Mouse (Mus musculus): ENCODE measurements around the gene Blvrb.

The Blvrb gene

GRCm38 (mm10) chr7:27447419-27448286 is at the start of gene Blvrb, which contains the start of gene Sptbn4:
TSS of gene Blvrb (plus strand) at chr7:27447978.
TSS of gene Sptbn4 (minus strand) at chr7:27447686.
- in situ Hi-C loops (cut with MseI, MboI) = no loop called here

DNA sequence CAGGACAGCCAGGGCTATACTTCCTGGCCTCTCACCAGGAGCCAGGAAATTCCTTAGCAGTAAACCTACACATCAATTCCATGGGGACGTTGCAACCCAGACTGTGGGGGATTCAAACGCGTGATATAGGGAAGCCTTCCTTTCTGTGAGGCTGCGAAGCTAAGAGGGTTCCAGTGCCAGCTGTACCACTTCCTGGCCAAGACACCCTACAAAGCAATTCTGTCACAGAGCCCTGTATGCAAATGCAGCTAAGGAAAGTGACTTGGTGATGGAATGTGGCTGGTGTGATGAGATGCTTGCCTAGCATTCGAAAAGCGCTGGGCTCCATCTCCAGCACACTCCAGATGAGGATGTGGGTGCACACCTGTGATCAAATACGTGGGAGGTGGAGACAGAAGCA is 47.2 kb upstream of the Blvrb start:
- in situ Hi-C loops (cut with MseI, MboI) = no loop called here

DNA sequence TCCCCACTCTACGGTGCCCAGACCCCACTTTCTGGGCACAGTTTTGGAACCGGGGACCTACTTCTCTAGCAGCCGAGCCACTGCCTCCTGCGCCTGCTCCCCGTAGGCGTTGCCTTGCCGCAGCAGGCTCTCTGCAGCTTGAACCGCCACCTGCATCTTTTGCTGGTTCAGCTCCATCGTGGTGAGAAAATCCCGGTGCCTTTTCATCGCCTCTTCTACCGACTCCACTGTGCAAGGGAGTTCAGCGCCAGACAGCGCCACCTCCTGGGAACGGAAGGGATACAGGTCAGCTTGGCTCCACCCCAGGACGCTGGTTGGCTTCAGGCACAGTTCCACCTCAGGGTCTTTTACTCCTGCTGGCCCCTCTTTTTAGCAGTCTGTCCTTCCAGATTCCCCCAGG is 45.1 kb upstream of the Blvrb start:
- in situ Hi-C loops (cut with MseI, MboI) = no loop called here

DNA sequence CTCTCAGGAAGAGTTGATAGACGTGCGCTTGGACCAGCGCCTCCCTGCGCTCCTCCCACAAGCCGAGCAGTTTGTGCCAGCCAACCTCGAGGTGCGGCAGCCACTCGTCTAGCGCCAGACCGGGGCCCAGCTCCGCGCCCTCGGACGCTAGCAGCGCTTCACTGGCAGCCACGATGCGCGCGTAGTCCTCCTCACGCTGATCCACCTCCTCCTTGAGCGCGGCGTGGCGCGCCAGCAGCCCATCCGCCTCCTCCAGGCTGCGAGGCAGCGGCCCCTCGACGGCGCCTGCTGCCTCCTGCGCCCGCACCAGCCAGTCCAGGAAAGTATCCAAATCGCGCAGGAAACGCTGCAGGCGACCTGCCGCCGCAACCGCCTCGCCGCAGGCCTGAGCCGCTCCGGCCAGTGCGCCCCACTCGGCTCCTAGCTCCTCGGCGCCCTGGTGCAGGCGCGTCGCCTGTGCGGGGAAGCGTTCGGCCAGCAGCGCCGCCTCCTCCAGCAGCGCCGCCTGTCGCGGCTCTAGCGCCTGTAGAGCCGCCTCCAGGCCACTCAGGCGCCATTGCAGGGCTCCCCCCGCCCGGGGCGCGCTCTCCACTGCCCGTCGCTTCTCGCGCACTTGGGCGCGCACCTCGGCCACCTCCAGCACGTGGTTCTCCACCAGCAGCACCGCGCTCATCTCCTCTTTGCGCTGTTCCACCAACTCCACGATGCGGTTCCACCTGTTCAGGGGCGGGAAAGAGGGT is 43.4 kb upstream of the Blvrb start:
- in situ Hi-C loops (cut with MseI, MboI) = no loop called here

- in situ Hi-C loops (cut with MseI, MboI) = no loop called here
These were observed 41.3 kb upstream of the Blvrb start for GRCm38 (mm10) chr7:27406481-27406880.

GRCm38 (mm10) chr7:27407816-27408215 is 40.0 kb upstream of the Blvrb start:
- in situ Hi-C loops (cut with MseI, MboI) = no loop called here

GRCm38 (mm10) chr7:27408379-27409176 is 39.2 kb upstream of the Blvrb start:
- in situ Hi-C loops (cut with MseI, MboI) = no loop called here

DNA sequence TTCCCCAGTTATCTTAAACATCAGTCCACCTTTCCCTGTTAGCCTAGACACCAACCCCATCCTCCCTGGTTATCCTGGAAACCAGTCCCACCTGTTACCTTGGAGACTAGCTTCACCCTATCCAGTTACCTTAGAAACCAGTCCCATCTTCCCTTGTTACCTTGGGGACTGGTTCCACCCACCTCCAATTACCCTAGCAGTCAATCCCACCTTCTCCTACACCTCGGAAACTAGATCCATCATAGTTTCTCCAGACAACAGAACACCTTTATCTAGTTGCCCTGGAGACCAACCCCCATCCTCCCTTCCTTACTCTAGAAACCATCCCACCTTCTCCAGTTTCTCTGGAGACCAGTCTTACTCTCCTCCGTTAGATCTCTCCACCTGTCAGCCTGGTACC is 30.6 kb upstream of the Blvrb start:
- in situ Hi-C loops (cut with MseI, MboI) = no loop called here

- in situ Hi-C loops (cut with MseI, MboI) = no loop called here
These were observed 28.7 kb upstream of the Blvrb start for GRCm38 (mm10) chr7:27419101-27419500.

- in situ Hi-C loops (cut with MseI, MboI) = no loop called here
These were observed 24.0 kb upstream of the Blvrb start for GRCm38 (mm10) chr7:27423556-27424326.

- in situ Hi-C loops (cut with MseI, MboI) = no loop called here
These were observed 20.4 kb upstream of the Blvrb start for GRCm38 (mm10) chr7:27427387-27427786.

DNA sequence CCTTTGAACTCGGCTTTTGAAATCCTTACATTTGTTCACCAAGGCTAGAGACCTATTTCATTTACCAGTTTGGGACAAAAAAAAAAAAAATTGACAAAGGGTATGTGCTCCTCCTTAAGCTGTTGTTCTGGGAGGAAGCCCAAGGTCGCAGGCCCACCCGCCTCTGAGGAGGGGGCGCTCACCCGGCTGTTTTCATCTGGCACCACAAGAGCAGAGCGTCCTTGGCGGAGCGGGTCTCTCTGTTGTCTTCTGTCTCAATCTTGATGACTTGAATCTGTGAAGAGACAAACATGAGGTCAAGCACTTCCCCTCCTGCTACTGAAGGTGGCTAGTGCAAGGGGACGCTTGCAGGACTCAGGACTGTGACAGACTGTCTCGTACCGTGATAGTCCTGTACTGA is 19.8 kb upstream of the Blvrb start:
- in situ Hi-C loops (cut with MseI, MboI) = no loop called here

GRCm38 (mm10) chr7:27429135-27429534 is 18.6 kb upstream of the Blvrb start:
- in situ Hi-C loops (cut with MseI, MboI) = no loop called here

DNA sequence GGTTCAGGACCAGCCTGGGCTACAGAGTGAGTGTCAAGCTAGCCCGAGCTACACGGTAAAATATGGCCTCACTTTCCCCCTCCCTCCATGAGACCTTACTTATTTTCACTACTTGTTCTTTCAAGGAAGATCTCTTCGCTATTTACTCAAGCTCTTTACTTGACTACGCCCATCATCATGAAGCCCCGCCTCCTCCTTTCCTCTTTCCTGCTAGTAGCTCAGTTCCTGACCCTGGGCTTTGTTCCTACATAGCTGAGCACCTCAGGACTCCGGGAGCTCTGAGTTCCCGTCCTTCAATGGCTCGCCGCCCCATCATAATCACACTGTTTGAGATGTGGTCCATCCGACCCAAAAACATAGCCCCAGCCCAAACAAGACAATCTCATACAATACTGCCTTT is 14.4 kb upstream of the Blvrb start:
- in situ Hi-C loops (cut with MseI, MboI) = no loop called here

DNA sequence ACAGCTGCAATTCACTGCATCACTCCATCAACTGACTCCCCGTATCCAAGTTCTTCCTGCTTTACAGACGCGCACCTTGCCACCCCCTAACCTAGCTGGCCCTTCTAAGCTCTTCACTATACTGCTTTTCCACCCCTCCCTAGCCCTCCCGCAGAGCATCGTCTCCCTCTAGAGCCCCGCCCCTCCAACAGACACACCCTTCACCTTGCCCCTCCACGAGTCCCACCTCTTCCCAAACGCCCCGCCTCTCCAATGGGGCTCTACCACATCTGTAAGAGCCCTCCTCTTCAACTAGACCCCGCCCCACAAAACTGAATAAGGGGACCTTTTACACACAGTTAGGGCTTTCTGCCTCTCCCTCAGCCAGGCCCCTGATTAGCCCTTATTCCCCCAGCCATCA is 14.0 kb upstream of the Blvrb start:
- in situ Hi-C loops (cut with MseI, MboI) = no loop called here

- in situ Hi-C loops (cut with MseI, MboI) = no loop called here
These were observed 10.2 kb upstream of the Blvrb start for GRCm38 (mm10) chr7:27437544-27437943.

GRCm38 (mm10) chr7:27440014-27440413 is 7.8 kb upstream of the Blvrb start:
- in situ Hi-C loops (cut with MseI, MboI) = no loop called here

DNA sequence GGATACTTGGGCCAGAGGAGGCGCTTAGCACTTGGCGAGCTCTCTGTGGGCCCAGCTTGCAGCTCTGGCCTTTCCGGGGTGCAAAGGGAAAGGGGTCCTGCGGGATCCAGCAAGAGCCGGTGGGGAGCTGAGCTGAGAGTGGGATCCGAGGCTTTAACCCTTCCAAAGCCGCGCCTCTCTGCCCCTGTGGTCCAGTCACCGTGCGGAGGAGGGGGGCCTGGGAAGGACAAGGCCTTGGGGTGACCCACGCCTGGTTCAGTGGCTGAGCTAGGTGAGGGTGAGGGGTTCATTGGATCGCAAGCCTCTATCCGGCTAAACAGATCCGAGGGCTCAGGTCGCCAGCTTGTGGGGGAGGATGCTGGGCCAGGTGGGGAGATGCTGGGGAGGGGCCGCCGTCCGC is 1.7 kb upstream of the Blvrb start:
- in situ Hi-C loops (cut with MseI, MboI) = no loop called here

DNA sequence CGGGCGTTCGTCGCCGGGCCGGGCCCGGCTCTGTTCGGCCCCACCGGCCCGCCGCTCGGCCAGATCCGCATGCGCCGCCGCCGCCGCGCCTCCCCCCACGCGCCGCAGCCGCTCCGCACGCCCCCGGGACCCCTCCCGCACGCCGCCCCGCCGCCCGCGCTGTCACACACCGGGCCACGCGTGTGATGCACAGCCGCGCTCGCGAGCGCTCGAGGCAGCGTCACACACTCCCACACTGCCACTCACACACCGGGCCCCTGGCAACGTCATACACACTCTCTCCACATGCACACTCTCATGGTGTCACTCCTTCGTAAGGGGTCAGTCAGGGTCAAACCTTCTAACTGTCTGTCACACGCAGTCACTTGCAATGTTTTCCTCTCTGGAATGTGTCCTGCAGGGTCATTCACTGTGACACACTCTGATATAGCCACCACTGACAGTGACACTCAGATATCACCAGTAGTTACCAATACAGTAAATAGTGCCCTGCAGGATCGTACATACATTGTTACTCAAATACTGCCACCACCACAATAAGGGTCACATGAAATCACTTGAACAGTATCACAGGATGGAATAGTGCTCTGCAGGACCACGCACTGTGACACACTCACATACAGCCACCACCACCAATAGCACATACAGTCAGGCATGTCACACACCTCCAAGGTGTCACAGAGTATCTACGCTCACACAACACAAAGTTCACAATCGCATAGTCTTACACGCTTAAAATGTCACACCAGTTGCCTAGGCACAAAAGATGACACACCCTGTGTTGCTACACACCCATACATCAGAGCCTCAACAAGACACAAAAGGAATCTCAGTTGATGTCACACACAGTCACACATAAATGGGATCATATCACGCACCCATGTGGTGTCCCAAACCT is 1.0 kb upstream of the Blvrb start:
- in situ Hi-C loops (cut with MseI, MboI) = no loop called here
